Mouse (Mus musculus) embryonic fibroblast, embryonic 13.5 days (primary cell): Measurements from ENCODE around the gene Gpank1. TPM values are rescaled to one million over a fixed set of nuclear protein-coding genes. Genes with fewer than 3 reads are reported as not detected.
A peak's percentile ranks its signal among the peaks of the same experiment; 100 is the strongest.

Experiments
- H3K27ac ChIP-seq: 2 replicates; pipeline ENCODE4 v1.5.1; 2012; ENCODE audit warnings: low read length, control low read depth, inconsistent platforms; ENCODE audit not compliant: insufficient read depth
- H3K4me1 ChIP-seq: 2 replicates; pipeline ENCODE4 v1.6.1; 2011; ENCODE audit warnings: low read length; ENCODE audit not compliant: control insufficient read depth, insufficient read depth
- H3K4me3 ChIP-seq: 2 replicates; pipeline ENCODE4 v1.5.1; 2011; ENCODE audit warnings: mild to moderate bottlenecking, control low read depth, low read length; ENCODE audit not compliant: insufficient read depth
- CTCF ChIP-seq: IDR thresholded peaks from 2 replicates; pipeline ENCODE4 v1.5.1; 2011; ENCODE audit warnings: mild to moderate bottlenecking, control low read depth, low read length, moderate library complexity, borderline replicate concordance; ENCODE audit not compliant: insufficient read depth
- POLR2A ChIP-seq: IDR thresholded peaks from 2 replicates; pipeline ENCODE4 v1.6.1; 2011; ENCODE audit warnings: low read depth, mild to moderate bottlenecking, control low read depth, low read length, moderate library complexity
- polyA plus RNA-seq: library from polyadenylated mRNA; stranded (reverse); fragments of >200 nt; gene quantifications from 2 replicates; pipeline ENCODE4 v1.2.4, GENCODE M21; 2011; ENCODE audit warnings: low read depth; ENCODE audit not compliant: missing spikeins, insufficient read length

Gpank1 gene
- polyA plus RNA-seq, 1 experiment: 8.9 TPM

GRCm38 (mm10) chr17:35157661-35158175 is 36.5 kb downstream of the Gpank1 start:
- H3K27ac ChIP-seq: no peak overlapping the region
- TF ChIP-seq POLR2A (no peak), CTCF (no peak)
- no peak overlapping the region for H3K4me3 ChIP-seq
- H3K4me1 ChIP-seq: no peaks in the 10 kb centered on the region; the same call in 1 of the 2 replicates

- Histone ChIP-seq H3K27ac (no peak overlapping the region), H3K4me1 (no peaks in the 10 kb centered on the region; the same call in 1 of the 2 replicates), H3K4me3 (no peak overlapping the region)
- TF ChIP-seq CTCF: no peak
- no peak for TF ChIP-seq POLR2A
These were observed 37.8 kb downstream of the Gpank1 start for GRCm38 (mm10) chr17:35158850-35159593.

- no peaks in the 10 kb centered on the region for H3K4me1 ChIP-seq
- TF ChIP-seq POLR2A (no peak), CTCF (no peak)
These were observed 38.4 kb downstream of the Gpank1 start for GRCm38 (mm10) chr17:35159638-35160037.

GRCm38 (mm10) chr17:35161421-35161820 is 40.2 kb downstream of the Gpank1 start:
- H3K27ac ChIP-seq: no peak overlapping the region
- H3K4me1 ChIP-seq: no peaks in the 10 kb centered on the region
- TF ChIP-seq POLR2A: no peak
- TF ChIP-seq CTCF: no peak
- no peak overlapping the region for H3K4me3 ChIP-seq

More at GRCm38 (mm10) chr17:35159638-35160037, 38.4 kb downstream of the Gpank1 start:
- no peak overlapping the region for H3K4me3 ChIP-seq
- H3K27ac ChIP-seq: no peak overlapping the region

- no peak overlapping the region for H3K27ac ChIP-seq
These were observed 40.9 kb downstream of the Gpank1 start for GRCm38 (mm10) chr17:35162121-35162520.

GRCm38 (mm10) chr17:35162730-35163129 is 41.5 kb downstream of the Gpank1 start:
- H3K27ac ChIP-seq: no peak overlapping the region
- H3K4me3 ChIP-seq: peak overlapping the region; percentile 100
- no peak for TF ChIP-seq POLR2A
- TF ChIP-seq CTCF: no peak
- no peaks in the 10 kb centered on the region for H3K4me1 ChIP-seq

More at GRCm38 (mm10) chr17:35162121-35162520, 40.9 kb downstream of the Gpank1 start:
- peak overlapping the region; percentile 100 for H3K4me3 ChIP-seq
- TF ChIP-seq POLR2A (no peak), CTCF (no peak)
- no peaks in the 10 kb centered on the region for H3K4me1 ChIP-seq

GRCm38 (mm10) chr17:35163326-35164081 is 42.2 kb downstream of the Gpank1 start:
- TF ChIP-seq CTCF (no peak), POLR2A (no peak)
- Histone ChIP-seq H3K4me3 (peak overlapping the region; percentile 100), H3K27ac (peak overlapping the region; percentile 51), H3K4me1 (no peaks in the 10 kb centered on the region)

GRCm38 (mm10) chr17:35164218-35164567 is 42.9 kb downstream of the Gpank1 start:
- Histone ChIP-seq H3K4me3 (peak overlapping the region; percentile 100), H3K27ac (peak overlapping the region; percentile 51), H3K4me1 (no peaks in the 10 kb centered on the region)
- TF ChIP-seq POLR2A: no peak
- no peak for TF ChIP-seq CTCF

- Histone ChIP-seq H3K27ac (peak within 1 kb of the TSS; percentile 96), H3K4me1 (no peaks in the 10 kb centered on the region), H3K4me3 (peak within 1 kb of the TSS; percentile 100)
- no peak for TF ChIP-seq CTCF
- peak; percentile 88 for TF ChIP-seq POLR2A
These were observed 43.6 kb downstream of the Gpank1 start, which contains the start of gene Prrc2a for GRCm38 (mm10) chr17:35164568-35165450. TSS of gene Prrc2a (minus strand) at chr17:35164897.
